Mouse (Mus musculus) liver, postnatal 0 days (tissue): Measurements from ENCODE around the gene Gnb3.

Source experiments
- CTCF ChIP-seq: sonication (generic); IDR thresholded peaks from 2 replicates; pipeline ENCODE4 v1.5.1; 2016; ENCODE audit warnings: antibody characterized with exemption, low read depth
- EP300 ChIP-seq: IDR thresholded peaks from 2 replicates; pipeline ENCODE4 v1.6.1; 2016; ENCODE audit warnings: antibody characterized with exemption, low read depth, mild to moderate bottlenecking

- TF ChIP-seq CTCF (no peak), EP300 (no peak)
Observed at GRCm38 (mm10) chr6:124817125-124817524, 22.9 kb downstream of the Gnb3 start.
